Mouse (Mus musculus) olfactory bulb, adult 2 months (tissue): Measurements from ENCODE around the gene Lyg2.

ENCODE experiments used
- CTCF ChIP-seq: fragments of 200-500 bp; IDR thresholded peaks from 2 replicates; pipeline ENCODE4 v1.5.1; 2012; ENCODE audit warnings: low read depth, mild to moderate bottlenecking, low read length, moderate library complexity; ENCODE audit not compliant: insufficient read depth
- POLR2A ChIP-seq: fragments of 200-500 bp; IDR thresholded peaks from 2 replicates; pipeline ENCODE4 v1.6.1; 2012; ENCODE audit warnings: mild to moderate bottlenecking, low read depth, low read length, moderate library complexity; ENCODE audit not compliant: insufficient read depth

GRCm38 (mm10) chr1:37873157-37873556 is 43.1 kb downstream of the Lyg2 start:
- no peak for TF ChIP-seq CTCF
- no peak for TF ChIP-seq POLR2A
